Mouse (Mus musculus): Measurements from ENCODE around the gene Hexim1.
A peak's percentile ranks its signal among the peaks of the same experiment; 100 is the strongest.

Gene Hexim1

DNA sequence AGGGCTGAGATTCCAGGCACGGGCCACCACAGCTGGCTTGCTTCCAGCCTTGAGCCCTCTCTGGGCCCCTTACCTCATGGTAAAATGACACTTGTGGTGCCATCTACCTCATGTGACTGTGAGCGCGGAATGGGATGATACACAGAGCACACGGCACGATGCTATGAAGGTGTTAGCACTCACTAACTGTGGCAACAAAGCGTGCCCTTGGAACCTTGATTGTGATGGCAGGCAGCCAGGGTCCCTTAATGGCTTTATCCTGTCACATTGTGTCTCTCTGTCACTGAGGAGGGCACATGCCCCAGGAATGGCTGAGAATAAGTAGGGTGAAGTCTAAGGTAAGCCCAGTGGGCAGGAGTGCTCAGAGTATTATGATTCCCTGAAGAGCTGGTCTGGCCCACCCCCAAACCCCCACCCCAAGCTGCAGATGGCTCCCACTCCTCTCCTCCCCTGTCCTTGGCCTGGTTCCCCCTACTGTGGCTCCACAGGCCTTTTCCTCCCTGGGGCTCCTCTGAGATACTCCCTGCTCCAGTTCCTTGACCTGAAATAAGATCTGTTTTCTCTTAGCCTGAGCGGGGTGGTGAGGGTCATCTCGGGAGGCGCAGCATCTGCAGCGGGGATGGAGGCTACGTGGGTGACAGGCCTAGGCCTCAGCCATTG, 17.4 kb upstream of the Hexim1 start:
- no peak for DNase-seq (ENCODE audit: low spot score)

DNA sequence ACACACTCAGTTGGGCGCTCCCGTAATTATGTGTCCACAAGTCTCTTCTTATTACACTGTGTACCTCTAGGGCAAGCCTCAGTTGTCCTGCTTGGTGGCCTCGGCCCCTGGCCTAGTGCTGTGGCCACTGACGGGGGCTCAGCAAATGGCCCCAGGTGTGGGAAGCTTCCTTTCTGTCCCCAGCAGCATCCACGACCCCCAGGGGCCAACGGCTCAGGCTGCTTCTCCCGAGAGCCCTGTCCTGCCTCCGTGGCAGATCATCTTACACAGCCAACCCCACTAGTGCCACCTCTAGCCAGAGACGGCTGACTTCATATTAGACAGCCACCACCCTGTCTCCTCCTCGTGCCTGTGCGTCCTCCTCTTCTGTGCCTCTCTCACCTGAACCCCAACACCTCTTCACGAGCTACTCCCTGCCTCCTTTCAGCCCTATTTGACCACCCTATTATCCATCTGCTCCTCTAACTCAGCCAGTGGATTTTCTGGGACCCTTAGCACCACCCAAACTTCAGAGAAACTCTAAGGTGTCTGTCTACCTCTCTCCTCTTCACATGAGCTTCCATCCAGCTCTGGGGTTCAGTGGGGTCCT, 16.6 kb upstream of the Hexim1 start:
- DNase-seq (ENCODE audit: low spot score): no peak

- DNase-seq (ENCODE audit: low spot score): no peak
Measured at GRCm38 (mm10) chr11:103100361-103100760, 15.7 kb upstream of the Hexim1 start.

- DNase-seq (ENCODE audit: low spot score): peak; percentile 69
Measured at GRCm38 (mm10) chr11:103101481-103101865, 14.6 kb upstream of the Hexim1 start, which contains the start of the genes Plcd3 and Acbd4. Gene Plcd3 (minus strand): TSS chr11:103101658. Gene Acbd4 (plus strand): TSS chr11:103101682.

- DNase-seq (ENCODE audit: low spot score): peak; percentile 76
Measured at GRCm38 (mm10) chr11:103101866-103102501, 14.0 kb upstream of the Hexim1 start.

GRCm38 (mm10) chr11:103102725-103103349, 13.2 kb upstream of the Hexim1 start:
- DNase-seq (ENCODE audit: low spot score): peak; percentile 97

GRCm38 (mm10) chr11:103103621-103104020, 12.4 kb upstream of the Hexim1 start:
- DNase-seq (ENCODE audit: low spot score): no peak

- DNase-seq (ENCODE audit: low spot score): no peak
Measured at GRCm38 (mm10) chr11:103104469-103104868, 11.6 kb upstream of the Hexim1 start.

GRCm38 (mm10) chr11:103105180-103105725, 10.8 kb upstream of the Hexim1 start:
- DNase-seq (ENCODE audit: low spot score): no peak

- DNase-seq (ENCODE audit: low spot score): no peak
Measured at GRCm38 (mm10) chr11:103105810-103106209, 10.2 kb upstream of the Hexim1 start.

GRCm38 (mm10) chr11:103106386-103106785, 9.6 kb upstream of the Hexim1 start:
- DNase-seq (ENCODE audit: low spot score): no peak

- DNase-seq (ENCODE audit: low spot score): no peak
Measured at GRCm38 (mm10) chr11:103111301-103111700, 4.7 kb upstream of the Hexim1 start.

DNA sequence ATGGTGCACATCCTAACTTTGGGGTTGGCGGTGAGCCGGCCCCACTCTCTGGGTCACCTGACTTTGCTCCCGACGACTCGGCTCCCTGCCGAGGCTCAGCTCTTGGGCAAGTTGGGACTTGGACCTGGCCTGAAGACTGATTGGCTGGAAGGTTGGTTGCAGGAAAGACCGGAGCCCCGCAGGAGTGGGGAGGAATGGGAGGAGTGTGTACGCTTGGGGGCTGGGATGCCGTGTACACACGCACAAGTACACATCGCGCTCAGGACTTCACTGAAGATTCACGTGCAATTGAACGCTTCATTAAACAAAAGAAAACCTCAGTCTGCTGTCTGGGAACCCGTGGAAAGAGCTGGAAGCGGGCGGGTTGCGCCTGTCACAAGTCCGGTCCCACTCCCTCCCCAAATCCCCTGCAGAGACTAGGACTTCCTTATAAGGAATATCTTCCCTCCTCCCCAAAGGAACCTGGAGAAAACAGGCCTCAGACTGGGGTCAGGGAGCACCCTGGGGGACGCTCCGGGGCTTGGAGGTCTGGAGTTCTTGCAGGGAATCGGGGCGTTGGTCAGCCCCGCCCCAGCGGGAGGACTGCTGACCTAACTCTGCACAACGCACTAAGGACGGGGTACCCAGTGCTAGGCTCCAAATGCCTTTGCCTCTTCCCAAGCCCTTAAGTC, 4.0 kb upstream of the Hexim1 start:
- DNase-seq (ENCODE audit: low spot score): peak; percentile 62

- no peak for DNase-seq (ENCODE audit: low spot score)
Measured at GRCm38 (mm10) chr11:103112552-103112912, 3.5 kb upstream of the Hexim1 start.

DNA sequence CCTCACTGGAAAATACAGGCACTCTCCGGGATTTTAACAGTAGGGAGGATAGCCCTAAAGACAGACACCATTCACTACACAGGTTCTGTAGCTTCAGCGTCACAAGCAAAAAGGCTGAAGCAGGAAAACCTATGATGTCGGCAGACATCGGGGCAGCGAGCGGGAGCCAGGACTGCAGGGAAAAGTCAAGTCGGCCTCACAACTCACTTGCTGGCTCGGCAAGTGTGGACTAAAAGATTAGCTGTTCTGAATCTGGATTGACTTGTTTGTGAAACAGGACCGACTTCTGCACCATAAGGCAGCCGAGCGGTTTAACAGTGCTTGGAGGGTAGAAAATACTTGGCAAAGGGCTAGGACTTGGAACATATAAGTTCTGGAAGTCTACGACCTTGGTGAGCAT, 3.0 kb upstream of the Hexim1 start:
- DNase-seq (ENCODE audit: low spot score): no peak

- DNase-seq (ENCODE audit: low spot score): no peak
Measured at GRCm38 (mm10) chr11:103113771-103114170, 2.3 kb upstream of the Hexim1 start.

GRCm38 (mm10) chr11:103114270-103114943, 1.6 kb upstream of the Hexim1 start:
- DNase-seq (ENCODE audit: low spot score): no peak

- peak; percentile 83 for DNase-seq (ENCODE audit: low spot score)
Measured at GRCm38 (mm10) chr11:103115163-103116007, 646 bp upstream of the Hexim1 start.

GRCm38 (mm10) chr11:103116959-103117590, 1.0 kb downstream of the Hexim1 start:
- DNase-seq (ENCODE audit: low spot score): peak; percentile 76

DNA sequence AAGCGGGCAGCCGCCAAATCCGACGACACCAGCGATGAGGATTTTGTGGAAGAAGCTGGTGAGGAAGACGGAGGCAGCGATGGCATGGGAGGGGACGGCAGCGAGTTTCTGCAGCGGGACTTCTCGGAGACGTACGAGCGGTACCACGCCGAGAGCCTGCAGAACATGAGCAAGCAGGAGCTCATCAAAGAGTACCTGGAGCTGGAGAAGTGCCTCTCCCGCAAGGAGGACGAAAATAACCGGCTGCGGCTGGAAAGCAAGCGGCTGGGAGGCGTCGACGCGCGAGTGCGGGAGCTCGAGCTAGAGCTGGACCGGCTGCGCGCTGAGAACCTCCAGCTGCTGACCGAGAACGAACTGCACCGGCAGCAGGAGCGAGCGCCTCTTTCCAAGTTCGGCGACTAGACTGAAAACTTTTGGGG, 1.6 kb downstream of the Hexim1 start:
- no peak for DNase-seq (ENCODE audit: low spot score)
